Mouse (Mus musculus) liver, adult (tissue): ENCODE measurements around the gene Aloxe3.

ENCODE experiments used
- GATA4 ChIP-seq: IDR thresholded peaks from 2 replicates; pipeline ENCODE4 v1.6.1; 2014; ENCODE audit warnings: mild to moderate bottlenecking, low read length; ENCODE audit not compliant: insufficient replicate concordance

Gene Aloxe3

DNA sequence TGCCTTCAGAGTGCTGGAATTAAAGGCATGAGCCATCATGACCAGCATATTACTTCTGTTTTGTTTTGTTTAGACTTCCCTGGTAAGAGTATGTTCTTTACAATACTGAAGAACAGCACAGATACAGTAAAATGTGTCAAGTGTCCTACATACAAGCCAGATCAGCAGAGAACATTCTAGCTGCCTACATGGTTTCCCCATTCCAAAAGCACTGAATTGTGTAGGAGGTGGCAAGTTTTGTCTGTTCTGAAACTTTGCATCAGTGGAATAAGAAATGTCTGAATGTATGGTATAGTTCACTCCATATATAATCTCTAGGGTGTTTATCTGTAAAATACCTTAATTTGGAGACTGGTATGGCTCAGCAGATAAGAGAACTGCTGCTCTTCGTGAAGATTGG is 29.7 kb downstream of the Aloxe3 start:
- no peak for TF ChIP-seq GATA4

DNA sequence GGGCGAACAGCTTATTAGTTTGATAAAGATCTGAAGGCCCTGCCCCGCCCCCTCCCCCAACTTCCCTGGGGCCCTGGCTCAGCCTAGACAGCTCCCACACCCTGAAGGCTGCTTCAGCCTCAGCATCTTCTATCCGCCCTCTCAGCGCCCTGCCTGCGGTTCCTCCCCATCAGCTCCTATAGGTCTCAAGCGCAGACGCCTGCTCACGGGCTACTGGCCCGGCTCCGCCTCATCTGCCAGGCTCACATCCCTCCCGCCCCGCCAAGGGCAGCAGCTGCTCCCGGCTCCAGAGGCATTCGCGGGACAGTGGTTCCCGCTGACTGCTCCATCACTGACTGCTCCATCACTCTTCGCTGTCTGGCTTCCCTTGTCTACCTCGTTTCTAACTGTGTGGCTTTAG is 31.1 kb downstream of the Aloxe3 start, which contains the start of gene Alox12b:
Gene Alox12b, plus strand, starts transcription at position 190 of the 400 bp plus-strand sequence.
- TF ChIP-seq GATA4, result no peak

DNA sequence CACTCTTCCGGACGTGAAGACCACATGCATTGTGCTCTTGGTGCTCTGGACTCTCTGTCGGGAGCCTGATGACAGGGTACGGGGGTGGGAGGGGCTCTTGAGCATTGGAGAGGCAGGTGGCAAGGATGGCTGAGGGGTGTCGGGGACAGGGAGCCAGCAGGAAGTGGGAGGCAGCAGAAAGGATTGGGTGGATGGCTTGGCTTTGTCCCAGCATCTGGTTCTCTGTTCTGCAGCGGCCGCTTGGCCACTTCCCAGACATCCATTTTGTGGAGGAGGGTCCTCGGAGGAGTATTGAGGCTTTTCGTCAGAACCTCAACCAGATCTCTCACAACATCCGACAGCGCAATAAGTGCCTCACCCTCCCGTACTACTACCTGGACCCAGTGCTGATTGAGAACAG is 43.6 kb downstream of the Aloxe3 start:
- no peak for TF ChIP-seq GATA4

DNA sequence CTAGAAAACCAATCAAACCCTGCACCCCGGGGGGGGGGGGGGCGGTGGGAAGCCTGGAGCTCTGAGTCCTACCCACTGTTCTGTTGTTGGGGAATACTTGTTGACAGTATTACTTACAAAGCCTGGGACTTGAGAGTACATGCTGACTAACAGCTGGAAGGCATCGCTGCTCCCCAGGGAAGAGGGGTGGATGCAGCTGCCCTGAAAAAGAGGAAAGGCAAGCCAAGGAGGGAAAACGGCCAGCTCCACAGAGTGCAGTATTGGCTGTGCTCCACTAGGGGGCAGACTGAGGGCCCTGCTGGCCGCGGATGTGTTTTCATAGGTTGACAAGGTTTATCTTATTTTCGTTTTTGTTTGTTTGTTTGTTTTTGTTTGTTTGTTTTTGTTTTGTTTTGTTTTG is 45.9 kb downstream of the Aloxe3 start:
- no peak for TF ChIP-seq GATA4

DNA sequence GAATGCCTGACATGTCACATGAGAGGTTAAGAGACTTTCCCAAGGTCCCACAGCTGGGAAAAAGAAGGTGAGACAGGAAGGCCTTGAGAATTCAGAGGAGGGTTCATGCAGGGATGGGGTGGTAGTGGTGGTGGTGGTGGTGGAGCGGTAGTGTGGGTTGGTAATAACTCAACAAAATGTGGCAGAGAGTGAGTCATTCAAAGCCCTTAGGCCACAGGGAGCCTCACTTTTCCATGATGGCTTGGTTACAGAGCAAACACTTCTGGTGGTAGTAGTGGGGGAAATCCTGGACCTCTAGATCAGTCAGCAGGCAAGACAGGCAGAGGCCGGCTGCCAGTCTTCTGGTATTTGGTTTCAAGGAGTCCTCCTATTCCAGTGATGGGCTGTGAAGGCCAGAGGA is 46.9 kb downstream of the Aloxe3 start:
- TF ChIP-seq GATA4, result no peak

DNA sequence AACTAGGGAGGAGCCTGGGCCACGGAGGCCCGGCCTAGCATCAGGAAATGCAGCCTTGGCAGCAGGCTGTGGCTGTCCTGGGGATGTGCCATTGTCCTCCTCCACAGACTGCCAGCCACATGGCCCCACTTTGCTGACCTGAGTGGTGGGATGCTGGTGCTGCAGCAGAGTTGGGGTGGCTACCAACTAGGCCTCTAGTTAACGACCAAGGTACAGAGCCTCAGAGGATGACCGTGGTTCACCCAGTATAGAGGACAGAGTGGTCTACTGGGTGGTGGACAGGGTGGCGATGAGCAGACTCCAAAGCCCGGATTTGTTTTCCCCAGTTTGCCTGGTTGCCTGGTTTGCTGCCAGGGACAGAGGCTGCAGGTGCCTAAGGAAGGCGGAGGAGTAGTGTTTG is 49.0 kb downstream of the Aloxe3 start:
- no peak for TF ChIP-seq GATA4

DNA sequence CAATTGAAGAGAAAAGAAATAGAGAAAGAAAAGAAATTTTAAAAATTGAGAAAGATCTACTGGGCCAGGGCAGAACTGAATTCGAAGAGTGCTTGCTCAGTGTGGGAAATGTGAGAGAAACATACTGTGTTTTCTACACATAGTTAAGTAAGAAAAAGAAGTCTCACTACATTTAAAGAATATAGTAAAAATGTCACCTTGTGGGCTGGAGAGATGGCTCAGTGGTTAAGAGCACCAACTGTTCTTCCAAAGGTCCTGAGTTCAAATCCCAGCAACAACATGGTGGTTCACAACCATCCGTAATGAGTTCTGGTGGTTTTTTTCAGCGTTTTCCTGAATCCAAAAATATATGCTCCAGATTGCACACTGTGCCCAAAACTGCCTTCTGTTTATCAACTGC is 52.8 kb downstream of the Aloxe3 start:
- no peak for TF ChIP-seq GATA4

DNA sequence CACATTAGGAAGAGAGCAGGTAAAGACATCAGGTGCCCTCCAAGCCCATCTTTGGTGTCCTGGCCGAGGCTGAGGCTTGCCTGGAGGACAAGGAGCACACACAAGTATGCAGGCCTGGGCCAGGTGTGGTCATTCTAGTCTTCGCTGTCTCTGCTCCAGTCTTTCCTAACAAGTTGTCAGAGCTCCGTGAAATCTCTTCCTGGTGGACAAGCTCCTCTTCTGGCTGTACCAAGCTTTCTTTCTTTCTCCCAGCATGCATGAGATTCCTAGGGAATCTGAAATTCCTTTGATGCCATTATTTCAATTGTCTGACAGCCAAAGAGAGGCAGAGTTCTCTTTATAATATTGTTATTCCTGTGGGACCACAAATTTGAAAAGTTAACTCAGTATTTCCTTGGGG is 53.8 kb downstream of the Aloxe3 start:
- TF ChIP-seq GATA4, result no peak

DNA sequence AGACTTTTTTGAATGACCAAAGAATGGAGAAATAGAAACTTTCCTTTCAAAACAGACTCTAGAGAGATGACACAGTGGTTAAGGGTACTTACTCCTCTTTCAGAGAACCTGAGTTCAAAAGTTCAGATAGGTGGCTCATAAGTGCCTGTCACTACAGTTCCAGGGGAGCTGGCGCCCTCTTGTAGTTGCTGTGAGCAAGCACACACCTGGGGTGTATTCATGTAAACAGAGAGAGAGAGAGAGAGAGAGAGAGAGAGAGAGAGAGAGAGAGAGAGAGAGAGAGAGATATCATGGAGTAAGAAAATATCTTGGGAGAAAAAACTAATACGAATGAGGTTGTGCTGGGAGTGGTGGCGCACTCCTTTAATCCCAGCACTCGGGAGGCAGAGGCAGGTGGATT is 54.4 kb downstream of the Aloxe3 start:
- no peak for TF ChIP-seq GATA4

DNA sequence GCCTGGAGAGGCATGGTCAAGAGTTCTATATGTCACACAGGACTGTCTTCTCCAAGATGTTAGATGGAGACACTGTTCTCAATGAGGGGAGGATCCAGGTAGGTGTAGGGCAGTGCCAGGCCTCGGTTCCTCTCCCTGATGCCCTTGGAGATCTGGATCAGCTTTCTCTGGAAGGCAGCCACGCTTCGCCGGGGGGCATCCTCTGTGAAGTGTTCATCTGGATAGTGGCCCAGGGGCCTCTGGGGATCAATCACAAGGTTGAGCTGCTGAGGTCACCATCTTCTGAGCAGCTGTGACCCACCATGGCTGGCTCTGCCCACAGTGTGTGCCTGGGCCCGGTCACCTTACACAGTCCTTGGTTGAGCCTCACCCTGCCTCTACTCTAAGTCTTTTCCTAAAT is 59.3 kb downstream of the Aloxe3 start:
- TF ChIP-seq GATA4, result no peak

DNA sequence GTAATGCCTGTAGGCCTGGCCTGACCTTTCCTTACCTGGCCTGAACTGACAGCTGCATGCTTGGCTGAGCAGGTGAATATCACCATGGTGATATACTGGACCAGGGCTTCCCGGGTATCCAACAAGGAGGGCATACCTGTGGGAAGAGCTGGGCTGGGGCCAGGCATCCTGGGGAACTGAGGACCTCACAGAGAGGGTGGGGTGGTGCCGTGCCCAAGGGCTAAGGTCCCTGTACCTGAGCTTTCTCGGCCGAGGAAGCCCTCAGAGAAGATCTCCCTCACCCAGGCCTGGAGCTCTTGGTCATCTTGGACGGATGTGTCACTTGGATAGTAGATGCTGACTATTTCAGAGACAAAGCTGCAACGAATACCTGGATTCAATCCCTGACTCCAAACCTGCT is 60.2 kb downstream of the Aloxe3 start:
- no peak for TF ChIP-seq GATA4

DNA sequence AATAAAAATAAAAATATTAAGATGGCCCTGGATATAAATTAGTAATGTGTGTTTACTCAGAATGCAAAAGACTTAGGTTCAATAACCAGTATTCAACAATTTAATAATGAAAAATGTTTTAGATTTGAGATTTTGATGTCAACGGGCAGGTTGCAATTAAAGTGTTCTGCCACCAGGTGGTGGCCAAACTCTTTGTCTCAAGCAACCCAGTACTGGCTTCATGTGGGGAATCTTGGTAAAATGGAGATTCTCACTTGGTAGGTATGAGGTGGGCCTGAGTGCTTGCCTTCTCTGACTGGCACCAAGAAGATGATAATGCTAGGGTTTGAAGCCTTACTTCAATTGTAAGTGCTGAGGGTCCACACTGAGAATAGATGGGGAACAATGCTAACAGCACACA is 67.1 kb downstream of the Aloxe3 start:
- TF ChIP-seq GATA4, result no peak

DNA sequence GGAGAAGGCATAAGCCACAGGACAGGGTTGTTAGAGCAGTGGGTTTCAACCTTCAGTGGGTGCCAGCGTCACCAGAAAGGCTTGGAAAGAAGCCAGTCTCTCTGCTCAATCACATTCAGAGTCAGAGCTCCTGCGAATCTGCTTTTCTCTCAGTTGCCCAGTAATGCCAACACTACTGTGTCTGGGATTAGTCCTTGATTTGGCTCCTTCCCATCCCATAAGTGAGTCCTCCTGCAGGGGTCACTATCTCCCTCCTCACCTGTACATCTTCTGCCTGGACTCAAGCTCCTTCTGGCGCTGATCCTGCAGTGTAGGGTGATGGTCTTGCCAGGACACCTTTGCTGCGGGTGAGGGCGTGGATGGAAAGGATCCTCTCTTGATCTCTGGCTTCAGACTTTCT is 71.1 kb downstream of the Aloxe3 start:
- no peak for TF ChIP-seq GATA4

DNA sequence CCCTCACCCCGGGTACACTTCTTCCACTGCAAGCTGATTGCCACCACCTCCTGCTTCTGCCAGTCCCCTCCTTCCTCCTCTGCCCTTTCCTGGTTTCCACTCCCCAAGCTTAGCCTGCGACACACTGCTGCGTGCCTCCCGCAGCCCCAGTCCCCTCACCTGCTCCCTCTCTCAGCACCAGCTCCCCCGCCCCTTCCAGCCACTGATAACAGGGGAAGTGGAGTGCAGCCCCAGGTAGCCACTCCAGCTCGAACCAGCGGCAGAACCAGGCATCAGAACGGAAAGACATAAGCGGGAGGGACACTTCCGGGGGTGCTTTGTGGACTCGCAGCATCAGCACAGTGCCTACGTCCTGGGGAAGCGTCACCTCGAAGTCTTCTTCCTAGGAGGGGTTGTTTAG is 71.5 kb downstream of the Aloxe3 start:
- TF ChIP-seq GATA4, result no peak

DNA sequence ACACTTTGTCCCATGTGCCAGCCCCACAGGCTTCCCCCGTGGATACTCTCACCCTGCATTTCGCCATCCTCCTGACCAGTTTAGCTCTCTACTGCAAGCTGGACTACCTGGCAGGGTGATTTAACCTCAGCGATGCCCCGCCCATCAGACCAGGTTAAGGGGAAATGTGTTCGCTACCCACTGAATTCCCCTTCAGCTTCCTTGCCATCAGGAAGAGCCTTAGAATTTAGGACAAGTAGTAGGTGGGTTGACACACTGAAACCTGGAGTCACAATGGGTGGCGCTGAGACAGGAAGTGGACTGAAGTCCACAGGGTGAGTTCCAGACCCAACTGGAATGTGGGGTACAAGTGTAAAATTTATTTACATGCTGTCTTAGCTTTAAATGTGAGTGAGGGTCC is 72.0 kb downstream of the Aloxe3 start, which contains the start of gene Alox8:
Gene Alox8, minus strand, starts transcription at position 101 of the 400 bp plus-strand sequence.
- TF ChIP-seq GATA4, result no peak
